Mouse (Mus musculus): ENCODE measurements around the gene Yjefn3. TPM values are rescaled to one million over a fixed set of nuclear protein-coding genes. Genes with fewer than 3 reads are reported as not detected.
A peak's percentile ranks its signal among the peaks of the same experiment; 100 is the strongest.

Yjefn3 gene
- polyA plus RNA-seq, 1 experiment from 2014 or later = 4.4 TPM

GRCm38 (mm10) chr8:69888902-69889301 lies 13.6 kb downstream of the Yjefn3 start:
- DNase-seq (ENCODE audit: low spot score) = no peak
- ATAC-seq (replicated peaks; ENCODE audit: low FRiP score) = 0 out of 2 replicates have a peak, but pooled peaks have one; percentile 17

GRCm38 (mm10) chr8:69888244-69888866 lies 14.2 kb downstream of the Yjefn3 start:
- Histone ChIP-seq H3K4me2 (ENCODE audit: low read depth, low read length, severe bottlenecking) (peak overlapping the region; percentile 35; the same call in 1 of the 2 replicates), H3K4me1 (replicated peaks; ENCODE audit: control insufficient read depth, insufficient read depth, low read length) (peaks cover 20% of the 10 kb centered on the region; the same call in 1 of the 2 replicates), H3K27ac (ENCODE audit: low read depth, low read length) (no peak overlapping the region), H3K4me3 (ENCODE audit: low read depth, low read length) (0 out of 2 replicates have a peak overlapping the region, but pooled peaks have one; percentile 12), H3K36me3 (ENCODE audit: control insufficient read depth, insufficient read depth, low read length) (no peaks in the 10 kb centered on the region), H3K9ac (ENCODE audit: low read length) (no peak overlapping the region), H3K27me3 (ENCODE audit: control insufficient read depth, insufficient read depth, low read length) (peaks cover 74% of the 10 kb centered on the region), H3K9me3 (ENCODE audit: control insufficient read depth, low read length) (no peaks in the 10 kb centered on the region)
- DNase-seq (ENCODE audit: low spot score) (no peak), ATAC-seq (replicated peaks; ENCODE audit: low FRiP score) (no peak)
- WGBS = 7% methylated on average over 24 of the region's 24 CpGs

More at GRCm38 (mm10) chr8:69888902-69889301, 13.6 kb downstream of the Yjefn3 start:
- Histone ChIP-seq H3K36me3 (ENCODE audit: control insufficient read depth, insufficient read depth, low read length) (no peaks in the 10 kb centered on the region), H3K4me2 (ENCODE audit: low read depth, low read length, severe bottlenecking) (no peak overlapping the region), H3K27me3 (ENCODE audit: control insufficient read depth, insufficient read depth, low read length) (peaks cover 69% of the 10 kb centered on the region), H3K27ac (ENCODE audit: low read depth, low read length) (no peak overlapping the region), H3K9me3 (ENCODE audit: control insufficient read depth, low read length) (no peaks in the 10 kb centered on the region), H3K4me1 (replicated peaks; ENCODE audit: control insufficient read depth, insufficient read depth, low read length) (peaks cover 20% of the 10 kb centered on the region; the same call in 1 of the 2 replicates), H3K4me3 (ENCODE audit: low read depth, low read length) (peak overlapping the region; percentile 12; the same call in 1 of the 2 replicates), H3K9ac (ENCODE audit: low read length) (no peak overlapping the region)
- WGBS = 5% methylated on average over 32 of the region's 32 CpGs

- Histone ChIP-seq H3K4me1 (replicated peaks; ENCODE audit: control insufficient read depth, insufficient read depth, low read length) (peaks cover 22% of the 10 kb centered on the region; the same call in 1 of the 2 replicates), H3K27me3 (ENCODE audit: control insufficient read depth, insufficient read depth, low read length) (peaks cover 82% of the 10 kb centered on the region), H3K27ac (ENCODE audit: low read depth, low read length) (no peak within 1 kb of the TSS), H3K9ac (ENCODE audit: low read length) (peak within 1 kb of the TSS; percentile 16; the same call in 1 of the 2 replicates), H3K9me3 (ENCODE audit: control insufficient read depth, low read length) (no peaks in the 10 kb centered on the region), H3K36me3 (ENCODE audit: control insufficient read depth, insufficient read depth, low read length) (no peaks in the 10 kb centered on the region), H3K4me2 (ENCODE audit: low read depth, low read length, severe bottlenecking) (peak within 1 kb of the TSS; percentile 35), H3K4me3 (ENCODE audit: low read depth, low read length) (peak within 1 kb of the TSS; percentile 23)
- 2% methylated on average over 60 of the region's 60 CpGs for WGBS
- ATAC-seq (replicated peaks; ENCODE audit: low FRiP score) = no peak
- peak; percentile 71 for DNase-seq (ENCODE audit: low spot score)
Measured at GRCm38 (mm10) chr8:69887289-69888243, 14.9 kb downstream of the Yjefn3 start, which contains the start of gene Cilp2. TSS of gene Cilp2 (minus strand) at chr8:69887687.

- Histone ChIP-seq H3K4me3 (ENCODE audit: low read depth, low read length) (no peak overlapping the region), H3K4me2 (ENCODE audit: low read depth, low read length, severe bottlenecking) (no peak overlapping the region), H3K9ac (ENCODE audit: low read length) (no peak overlapping the region), H3K4me1 (replicated peaks; ENCODE audit: control insufficient read depth, insufficient read depth, low read length) (peaks cover 30% of the 10 kb centered on the region; the same call in 1 of the 2 replicates), H3K27me3 (ENCODE audit: control insufficient read depth, insufficient read depth, low read length) (peaks cover 100% of the 10 kb centered on the region), H3K27ac (ENCODE audit: low read depth, low read length) (no peak overlapping the region), H3K36me3 (ENCODE audit: control insufficient read depth, insufficient read depth, low read length) (no peaks in the 10 kb centered on the region), H3K9me3 (ENCODE audit: control insufficient read depth, low read length) (no peaks in the 10 kb centered on the region)
- WGBS = 54% methylated on average over 13 of the region's 13 CpGs
- no peak for ATAC-seq (replicated peaks; ENCODE audit: low FRiP score)
- no peak for DNase-seq (ENCODE audit: low spot score)
Measured at GRCm38 (mm10) chr8:69884141-69884540, 18.4 kb downstream of the Yjefn3 start.

GRCm38 (mm10) chr8:69882833-69883600 lies 19.5 kb downstream of the Yjefn3 start:
- Histone ChIP-seq H3K27me3 (ENCODE audit: control insufficient read depth, insufficient read depth, low read length) (peaks cover 89% of the 10 kb centered on the region), H3K4me1 (replicated peaks; ENCODE audit: control insufficient read depth, insufficient read depth, low read length) (peaks cover 22% of the 10 kb centered on the region; the same call in 1 of the 2 replicates), H3K27ac (ENCODE audit: low read depth, low read length) (no peak overlapping the region), H3K9ac (ENCODE audit: low read length) (no peak overlapping the region), H3K9me3 (ENCODE audit: control insufficient read depth, low read length) (no peaks in the 10 kb centered on the region), H3K4me3 (ENCODE audit: low read depth, low read length) (no peak overlapping the region), H3K4me2 (ENCODE audit: low read depth, low read length, severe bottlenecking) (no peak overlapping the region; the same call in 1 of the 2 replicates), H3K36me3 (ENCODE audit: control insufficient read depth, insufficient read depth, low read length) (no peaks in the 10 kb centered on the region)
- DNase-seq (ENCODE audit: low spot score) (peak; percentile 62), ATAC-seq (replicated peaks; ENCODE audit: low FRiP score) (no peak)
- 14% methylated on average over 52 of the region's 52 CpGs for WGBS

- 10% methylated on average over 91 of the region's 103 CpGs for WGBS
- peaks cover 15% of the 10 kb centered on the region; the same call in 1 of the 2 replicates for H3K4me1 ChIP-seq (replicated peaks; ENCODE audit: control insufficient read depth, insufficient read depth, low read length)
- H3K9me3 ChIP-seq (ENCODE audit: control insufficient read depth, low read length) = no peaks in the 10 kb centered on the region
- ATAC-seq (replicated peaks; ENCODE audit: low FRiP score) (peak; percentile 47), DNase-seq (ENCODE audit: low spot score) (peak; percentile 79)
- peaks cover 81% of the 10 kb centered on the region for H3K27me3 ChIP-seq (ENCODE audit: control insufficient read depth, insufficient read depth, low read length)
- H3K27ac ChIP-seq (ENCODE audit: low read depth, low read length) = no peak overlapping the region
- peak overlapping the region; percentile 40 for H3K4me2 ChIP-seq (ENCODE audit: low read depth, low read length, severe bottlenecking)
- no peak overlapping the region for H3K9ac ChIP-seq (ENCODE audit: low read length)
- H3K36me3 ChIP-seq (ENCODE audit: control insufficient read depth, insufficient read depth, low read length) = no peaks in the 10 kb centered on the region
- peak overlapping the region; percentile 32 for H3K4me3 ChIP-seq (ENCODE audit: low read depth, low read length)
Measured at GRCm38 (mm10) chr8:69882021-69882756, 20.3 kb downstream of the Yjefn3 start.

GRCm38 (mm10) chr8:69881261-69881865 lies 21.1 kb downstream of the Yjefn3 start:
- Histone ChIP-seq H3K4me3 (ENCODE audit: low read depth, low read length) (peak overlapping the region; percentile 32), H3K9me3 (ENCODE audit: control insufficient read depth, low read length) (no peaks in the 10 kb centered on the region), H3K36me3 (ENCODE audit: control insufficient read depth, insufficient read depth, low read length) (no peaks in the 10 kb centered on the region), H3K9ac (ENCODE audit: low read length) (no peak overlapping the region), H3K27me3 (ENCODE audit: control insufficient read depth, insufficient read depth, low read length) (peaks cover 72% of the 10 kb centered on the region), H3K4me1 (replicated peaks; ENCODE audit: control insufficient read depth, insufficient read depth, low read length) (peaks cover 15% of the 10 kb centered on the region; the same call in 1 of the 2 replicates), H3K4me2 (ENCODE audit: low read depth, low read length, severe bottlenecking) (peak overlapping the region; percentile 40; the same call in 1 of the 2 replicates), H3K27ac (ENCODE audit: low read depth, low read length) (no peak overlapping the region)
- DNase-seq (ENCODE audit: low spot score) (peak; percentile 56), ATAC-seq (replicated peaks; ENCODE audit: low FRiP score) (no peak)
- WGBS = 22% methylated on average over 78 of the region's 79 CpGs
